Mouse (Mus musculus) lung, adult 2 months (tissue): ENCODE measurements around the gene Sox13.

Source experiments
- CTCF ChIP-seq: fragments of 200-500 bp; IDR thresholded peaks from 2 replicates; pipeline ENCODE4 v1.5.1; 2011; ENCODE audit warnings: mild to moderate bottlenecking, low read length, control low read depth; ENCODE audit not compliant: insufficient read depth
- POLR2A ChIP-seq: fragments of 200-500 bp; IDR thresholded peaks from 2 replicates; pipeline ENCODE4 v1.6.1; 2011; ENCODE audit warnings: low read depth, mild to moderate bottlenecking, control low read depth, low read length, borderline replicate concordance; ENCODE audit errors: extremely low read depth

DNA sequence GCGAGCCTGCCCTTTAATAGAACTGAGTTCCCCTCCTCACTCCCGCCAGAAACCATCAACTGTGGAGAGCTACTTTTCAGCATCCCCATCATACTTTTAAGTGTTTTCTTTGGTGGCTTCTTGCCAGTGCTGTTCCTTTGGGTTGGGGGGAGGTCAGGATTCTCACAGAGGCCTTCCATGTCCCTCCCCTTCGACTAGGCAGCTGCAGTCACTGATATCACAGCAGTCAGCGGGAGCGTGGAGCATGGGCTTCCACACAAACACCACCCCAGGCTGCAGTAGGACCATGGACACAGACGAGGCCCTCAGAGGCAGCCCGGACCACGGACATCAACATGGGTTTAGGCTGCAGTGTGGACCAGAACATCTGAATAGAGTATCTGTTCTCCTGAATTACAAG lies 20.1 kb upstream of the Sox13 start:
- TF ChIP-seq POLR2A (no peak), CTCF (no peak)
